Mouse (Mus musculus) G1E (cell line): ENCODE measurements around the gene Asap2. TPM values are rescaled to one million over a fixed set of nuclear protein-coding genes. Genes with fewer than 3 reads are reported as not detected.

Experiments
- ATAC-seq: 2 replicates; pipeline ENCODE4 v1.8.0; 2016; ENCODE audit warnings: mild to moderate bottlenecking; ENCODE audit not compliant: insufficient number of reproducible peaks, poor library complexity, low FRiP score, severe bottlenecking; ENCODE audit errors: extremely low read depth
- DNase-seq: peaks from one replicate; pipeline ENCODE4 v3.0.0; 2012; ENCODE audit warnings: low spot score
- H3K27me3 ChIP-seq: 2 replicates; pipeline ENCODE4 v1.6.1; 2012; ENCODE audit warnings: mild to moderate bottlenecking, low read length, inconsistent platforms; ENCODE audit not compliant: insufficient read depth
- H3K36me3 ChIP-seq: replicated peaks from 2 replicates; pipeline ENCODE3; 2012; ENCODE audit warnings: mild to moderate bottlenecking, inconsistent platforms
- H3K4me1 ChIP-seq: 2 replicates; pipeline ENCODE4 v1.6.1; 2012; ENCODE audit warnings: low read depth, low read length, inconsistent platforms, mixed read lengths; ENCODE audit not compliant: insufficient read depth
- H3K4me3 ChIP-seq: 2 replicates; pipeline ENCODE4 v1.5.1; 2012; ENCODE audit warnings: low read depth, mild to moderate bottlenecking, inconsistent platforms, low read length, moderate library complexity, mixed read lengths
- H3K9me3 ChIP-seq: replicated peaks from 2 replicates; pipeline ENCODE4 v1.6.1; 2012; ENCODE audit warnings: inconsistent platforms
- CTCF ChIP-seq: IDR thresholded peaks from 2 replicates; pipeline ENCODE4 v1.5.1; 2012; ENCODE audit warnings: low read depth, low read length, inconsistent platforms, mixed read lengths
- GATA1 ChIP-seq: IDR thresholded peaks from 2 replicates; pipeline ENCODE4 v1.6.1; 2012; ENCODE audit warnings: borderline replicate concordance, low read length, inconsistent platforms, mixed read lengths
- GATA2 ChIP-seq: IDR thresholded peaks from 2 replicates; pipeline ENCODE4 v1.6.1; 2012; ENCODE audit warnings: low read depth, low read length, inconsistent platforms, borderline replicate concordance
- POLR2AphosphoS5 ChIP-seq: IDR thresholded peaks from 2 replicates; pipeline ENCODE4 v1.6.1; 2012; ENCODE audit warnings: low read depth, low read length, inconsistent platforms; ENCODE audit not compliant: insufficient replicate concordance
- TAL1 ChIP-seq: conservative IDR thresholded peaks from 2 replicates; pipeline ENCODE4 v1.6.1; 2012; ENCODE audit warnings: low read depth, low read length, inconsistent platforms, mixed read lengths
- polyA plus RNA-seq: library from polyadenylated mRNA; stranded (reverse); fragments of >175 nt; gene quantifications from 2 replicates; pipeline ENCODE4 v1.2.3, GENCODE M21; 2012
- total RNA-seq, 2 experiments: library from RNA; stranded (forward) in 1 of 2; stranded (reverse) in 1 of 2; fragments of 200-1000 nt in 1 of 2; fragments of >200 nt in 1 of 2; fragmentation: Nextera tagmentation in 1 of 2; gene quantifications; 2 replicates each; pipeline ENCODE4 v1.2.3; 2014 to 2017

The Asap2 gene
- total and polyA plus RNA-seq, 3 experiments: not detected

GRCm38 (mm10) chr12:21160327-21160828 is 170.1 kb downstream of the Asap2 start:
- DNase-seq (no peak), ATAC-seq (no peak)
- Histone ChIP-seq H3K4me3 (no peak overlapping the region), H3K9me3 (peaks cover 32% of the 10 kb centered on the region), H3K4me1 (no peaks in the 10 kb centered on the region), H3K36me3 (no peaks in the 10 kb centered on the region), H3K27me3 (no peaks in the 10 kb centered on the region)
- no peak for TF ChIP-seq TAL1
- TF ChIP-seq CTCF: no peak
- TF ChIP-seq POLR2AphosphoS5: no peak
- TF ChIP-seq GATA2: no peak
- TF ChIP-seq GATA1: no peak

- peaks cover 36% of the 10 kb centered on the region for H3K9me3 ChIP-seq
- ATAC-seq (no peak), DNase-seq (no peak)
- no peak overlapping the region for H3K4me3 ChIP-seq
- H3K27me3 ChIP-seq: no peaks in the 10 kb centered on the region
- no peaks in the 10 kb centered on the region for H3K36me3 ChIP-seq
- TF ChIP-seq POLR2AphosphoS5 (no peak), GATA1 (no peak), GATA2 (no peak), TAL1 (no peak), CTCF (no peak)
- H3K4me1 ChIP-seq: no peaks in the 10 kb centered on the region
Observed at GRCm38 (mm10) chr12:21161841-21162240, 171.6 kb downstream of the Asap2 start.

DNA sequence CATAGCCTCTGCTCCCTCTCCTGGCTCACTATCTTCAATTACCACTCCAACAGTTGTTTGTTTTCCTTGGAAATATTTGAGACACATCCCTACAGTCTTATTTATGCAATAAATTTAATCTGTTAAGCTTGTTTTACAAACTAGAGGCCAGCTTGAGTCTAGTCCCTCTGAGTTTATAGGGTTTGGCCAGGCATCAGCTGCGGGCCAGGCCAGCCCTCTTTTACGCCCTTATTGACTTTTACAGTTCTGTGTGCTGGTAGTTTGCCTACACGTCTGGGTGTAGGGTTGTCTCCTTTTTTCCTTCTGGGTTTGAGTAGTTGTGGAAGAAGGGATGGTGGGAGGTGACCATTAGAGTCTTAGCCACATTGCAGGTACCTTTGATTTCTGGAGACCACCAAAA is 173.4 kb downstream of the Asap2 start:
- no peaks in the 10 kb centered on the region for H3K4me1 ChIP-seq
- DNase-seq (no peak), ATAC-seq (no peak)
- H3K27me3 ChIP-seq: no peaks in the 10 kb centered on the region
- H3K9me3 ChIP-seq: peaks cover 42% of the 10 kb centered on the region
- H3K4me3 ChIP-seq: no peak overlapping the region
- TF ChIP-seq CTCF (no peak), GATA1 (no peak), TAL1 (no peak), GATA2 (no peak), POLR2AphosphoS5 (no peak)
- H3K36me3 ChIP-seq: no peaks in the 10 kb centered on the region

DNA sequence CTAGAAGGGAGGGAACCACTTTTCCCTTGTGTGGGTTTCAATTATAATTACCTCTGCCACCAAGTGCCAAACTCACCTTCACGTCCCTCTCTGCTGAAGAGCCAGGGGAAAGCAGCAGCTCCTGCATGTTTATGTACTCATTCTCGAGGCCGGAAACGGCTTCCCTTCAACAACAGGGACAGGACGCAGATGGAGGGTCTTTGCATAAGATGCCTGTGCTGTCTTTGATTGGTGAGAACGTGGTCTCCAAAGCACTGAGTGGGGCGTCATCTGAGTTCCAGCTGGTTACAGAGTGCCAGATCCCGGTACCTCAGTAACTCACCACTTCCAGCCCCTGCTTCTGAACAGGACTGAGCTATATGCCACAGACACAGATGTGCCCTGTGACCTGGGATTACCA is 174.0 kb downstream of the Asap2 start:
- H3K9me3 ChIP-seq: peaks cover 43% of the 10 kb centered on the region
- DNase-seq (no peak), ATAC-seq (no peak)
- no peak overlapping the region for H3K4me3 ChIP-seq
- no peaks in the 10 kb centered on the region for H3K36me3 ChIP-seq
- H3K27me3 ChIP-seq: no peaks in the 10 kb centered on the region
- no peaks in the 10 kb centered on the region for H3K4me1 ChIP-seq
- TF ChIP-seq POLR2AphosphoS5 (no peak), TAL1 (no peak), CTCF (no peak)

DNA sequence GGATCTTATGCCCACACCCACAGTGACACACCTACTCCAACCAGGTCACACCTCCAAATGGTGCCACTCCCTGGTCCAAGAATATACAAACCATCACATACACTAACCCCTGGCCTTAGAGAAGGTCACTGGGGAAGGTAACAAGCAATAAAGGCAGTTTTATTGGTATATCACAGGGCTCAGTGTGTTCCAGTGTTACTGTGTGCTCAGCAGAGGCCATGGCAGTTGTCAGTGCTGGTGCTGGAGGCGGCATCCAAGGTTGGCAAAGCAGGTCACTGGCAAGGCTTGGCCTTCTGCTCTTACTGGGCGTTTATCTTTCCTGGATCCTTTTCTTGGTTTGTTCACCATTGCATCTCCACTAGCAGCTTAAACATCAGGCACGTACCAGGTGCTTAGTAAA is 174.9 kb downstream of the Asap2 start:
- DNase-seq: no peak
- Histone ChIP-seq H3K4me3 (no peak overlapping the region), H3K27me3 (no peaks in the 10 kb centered on the region), H3K9me3 (peaks cover 44% of the 10 kb centered on the region), H3K36me3 (no peaks in the 10 kb centered on the region), H3K4me1 (no peaks in the 10 kb centered on the region)
- ATAC-seq: no peak
- TF ChIP-seq CTCF: no peak
- TF ChIP-seq TAL1: no peak
- TF ChIP-seq GATA2: no peak
- TF ChIP-seq GATA1: no peak
- TF ChIP-seq POLR2AphosphoS5: no peak

GRCm38 (mm10) chr12:21165891-21166342 is 175.7 kb downstream of the Asap2 start:
- ATAC-seq: no peak
- Histone ChIP-seq H3K4me1 (no peaks in the 10 kb centered on the region), H3K36me3 (no peaks in the 10 kb centered on the region)

GRCm38 (mm10) chr12:21166884-21167575 is 176.8 kb downstream of the Asap2 start:
- TF ChIP-seq CTCF (no peak), GATA1 (no peak), POLR2AphosphoS5 (no peak), GATA2 (no peak), TAL1 (no peak)
- DNase-seq (no peak), ATAC-seq (no peak)
- no peaks in the 10 kb centered on the region for H3K27me3 ChIP-seq
- no peak overlapping the region for H3K4me3 ChIP-seq
- H3K4me1 ChIP-seq: no peaks in the 10 kb centered on the region
- peaks cover 46% of the 10 kb centered on the region for H3K9me3 ChIP-seq
- no peaks in the 10 kb centered on the region for H3K36me3 ChIP-seq

More at GRCm38 (mm10) chr12:21165891-21166342, 175.7 kb downstream of the Asap2 start:
- Histone ChIP-seq H3K27me3 (no peaks in the 10 kb centered on the region), H3K9me3 (peaks cover 41% of the 10 kb centered on the region), H3K4me3 (no peak overlapping the region)
- no peak for DNase-seq
- TF ChIP-seq POLR2AphosphoS5 (no peak), CTCF (no peak), GATA2 (no peak), GATA1 (no peak), TAL1 (no peak)
